Mouse (Mus musculus) small intestine, adult 2 months (tissue): Measurements from ENCODE around the gene Iqgap1.

ENCODE experiments used
- CTCF ChIP-seq: fragments of 200-500 bp; IDR thresholded peaks from 2 replicates; pipeline ENCODE4 v1.5.1; 2012; ENCODE audit warnings: low read depth, mild to moderate bottlenecking, control low read depth, inconsistent platforms, low read length, moderate library complexity, mixed read lengths; ENCODE audit not compliant: insufficient replicate concordance, insufficient read length; ENCODE audit errors: extremely low read depth
- POLR2A ChIP-seq: fragments of 200-500 bp; IDR thresholded peaks from 2 replicates; pipeline ENCODE4 v1.6.1; 2012; ENCODE audit warnings: low read depth, mild to moderate bottlenecking, control low read depth, inconsistent platforms, low read length, moderate library complexity

- TF ChIP-seq CTCF (no peak), POLR2A (no peak)
These were observed 81.7 kb downstream of the Iqgap1 start for GRCm38 (mm10) chr7:80743920-80744630.
